Mouse (Mus musculus): ENCODE data around the gene Unkl. TPM values are rescaled to one million over a fixed set of nuclear protein-coding genes. Genes with fewer than 3 reads are reported as not detected.
A peak's percentile ranks its signal among the peaks of the same experiment; 100 is the strongest.

Gene Unkl
- polyA plus RNA-seq, 1 experiment from 2014 or later: 7.0 TPM

DNA sequence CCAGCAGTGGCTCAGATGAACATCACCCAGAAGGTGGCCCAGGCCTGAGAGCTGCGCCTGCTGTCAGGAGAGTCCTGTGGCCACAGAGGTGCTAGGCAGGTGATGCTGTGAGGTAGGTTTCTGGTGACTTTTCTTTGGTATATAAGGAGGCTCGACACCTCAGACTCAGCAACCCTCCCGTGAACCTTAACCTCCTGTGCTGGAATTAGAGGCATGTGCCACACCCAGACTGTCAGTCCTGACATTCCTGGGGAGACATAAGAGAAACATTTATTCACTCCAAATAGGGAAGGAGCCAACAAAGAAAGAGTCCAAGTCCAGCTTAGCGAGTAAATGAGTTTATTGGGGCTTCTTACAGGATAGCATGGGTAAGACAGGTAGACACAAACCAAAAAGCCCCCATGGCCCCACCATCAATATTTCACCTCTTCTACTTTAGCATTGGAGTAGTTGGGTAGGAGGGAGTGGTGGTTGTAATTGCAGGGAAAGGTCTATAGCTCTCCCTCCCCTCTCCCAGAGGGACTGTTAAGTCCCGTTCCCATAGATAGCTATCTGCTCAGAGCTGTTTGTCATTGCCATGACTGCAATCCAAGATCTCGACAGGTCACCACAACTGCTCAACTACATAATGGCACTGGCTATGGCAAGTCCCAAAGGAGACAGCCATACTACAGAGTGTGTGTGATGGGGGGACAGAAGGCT, 22.1 kb upstream of the Unkl start:
- no peaks in the 10 kb centered on the region for H3K4me1 ChIP-seq (replicated peaks; ENCODE audit: insufficient read depth, low read length)
- DNase-seq (ENCODE audit: low spot score): peak; percentile 10
- no peaks in the 10 kb centered on the region for H3K9me3 ChIP-seq (replicated peaks; ENCODE audit: low read length)
- no peak for TF ChIP-seq CTCF (IDR thresholded peaks at IDR 0.05; ENCODE audit: low read depth)
- no peaks in the 10 kb centered on the region for H3K27me3 ChIP-seq (ENCODE audit: insufficient read depth, low read length)
- no peak overlapping the region for H3K4me3 ChIP-seq (replicated peaks; ENCODE audit: low read depth, low read length)
- no peak overlapping the region for H3K9ac ChIP-seq (ENCODE audit: low read depth, low read length)
- no peak overlapping the region for H3K27ac ChIP-seq
- ATAC-seq (replicated peaks; ENCODE audit: low FRiP score, low read depth): no peak
- 38% methylated on average over 6 of the region's 6 CpGs for WGBS
- H3K4me2 ChIP-seq (ENCODE audit: low read length): no peak overlapping the region
- 0 out of 2 replicates have a peak, but pooled peaks cover 5% of the 10 kb centered on the region for H3K36me3 ChIP-seq (ENCODE audit: insufficient read depth, low read length)

DNA sequence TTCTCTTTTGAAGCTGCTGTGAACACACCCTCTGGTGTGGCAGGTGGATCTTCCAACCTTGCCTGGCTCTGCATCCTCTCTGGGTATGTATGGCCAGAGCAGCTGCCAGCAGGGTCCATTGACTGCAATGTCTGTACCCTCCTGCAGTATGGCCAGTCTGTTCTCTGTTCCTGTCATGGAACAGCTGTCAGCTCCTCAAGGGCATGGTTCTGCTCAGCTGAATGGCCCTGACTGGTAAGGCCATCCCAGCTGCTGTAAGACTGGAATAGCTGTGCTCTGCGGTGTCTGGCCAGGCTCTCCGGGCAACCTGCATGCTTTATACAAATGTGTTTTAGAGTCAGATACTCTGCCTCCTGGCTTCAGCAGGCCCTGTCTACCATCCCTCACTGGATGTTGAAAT, 18.5 kb upstream of the Unkl start:
- Histone ChIP-seq H3K36me3 (ENCODE audit: insufficient read depth, low read length) (no peaks in the 10 kb centered on the region), H3K4me1 (replicated peaks; ENCODE audit: insufficient read depth, low read length) (no peaks in the 10 kb centered on the region), H3K9ac (ENCODE audit: low read depth, low read length) (no peak overlapping the region), H3K4me3 (replicated peaks; ENCODE audit: low read depth, low read length) (no peak overlapping the region), H3K4me2 (ENCODE audit: low read length) (no peak overlapping the region), H3K27ac (no peak overlapping the region), H3K9me3 (replicated peaks; ENCODE audit: low read length) (no peaks in the 10 kb centered on the region), H3K27me3 (ENCODE audit: insufficient read depth, low read length) (no peaks in the 10 kb centered on the region)
- DNase-seq (ENCODE audit: low spot score) (no peak), ATAC-seq (replicated peaks; ENCODE audit: low FRiP score, low read depth) (no peak)
- 94% methylated on average over 2 of the region's 2 CpGs for WGBS
- no peak for TF ChIP-seq CTCF (IDR thresholded peaks at IDR 0.05; ENCODE audit: low read depth)

DNA sequence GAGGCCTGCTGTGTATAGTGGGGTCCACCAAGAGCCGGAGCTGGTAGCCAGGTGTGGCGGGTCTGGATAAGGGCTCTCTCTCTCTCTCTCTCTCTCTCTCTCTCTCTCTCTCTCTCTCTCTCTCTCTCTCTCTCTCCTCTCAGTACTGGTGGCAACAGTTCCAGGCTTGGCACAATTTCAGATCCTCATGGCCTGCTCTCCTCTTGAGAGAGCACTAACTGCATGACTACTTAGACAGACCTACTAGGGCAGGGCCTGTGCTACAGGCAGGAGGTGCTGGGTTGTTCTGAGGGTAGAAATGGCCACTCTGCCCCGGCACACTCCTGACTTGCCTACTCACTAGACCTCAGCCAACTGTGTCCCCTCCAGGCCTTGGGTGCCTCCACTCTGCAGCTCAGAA, 15.6 kb upstream of the Unkl start:
- no peak for DNase-seq (ENCODE audit: low spot score)

DNA sequence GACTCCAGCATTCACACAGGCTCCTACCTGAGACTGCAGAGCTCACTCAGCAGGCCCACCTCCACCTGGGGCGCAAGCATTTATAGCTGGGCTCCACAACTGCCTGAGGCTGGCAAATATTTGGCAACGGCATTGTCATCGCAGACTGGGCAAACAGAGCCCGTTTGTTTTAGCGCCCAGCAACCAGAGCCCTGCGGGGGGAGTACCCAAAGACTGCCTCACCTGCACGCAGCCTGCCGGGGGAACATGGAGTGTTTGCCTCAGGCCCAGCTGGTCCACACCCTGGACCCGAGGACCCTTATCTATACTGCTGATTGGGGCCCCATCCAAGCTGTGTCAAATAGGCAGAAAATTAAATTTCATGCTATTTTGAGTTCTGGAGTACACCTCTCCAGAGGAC, 12.8 kb upstream of the Unkl start, which contains the start of gene Gm38655:
TSS of gene Gm38655 (minus strand) at position 61 of the 400 bp plus-strand sequence.
- ATAC-seq (replicated peaks; ENCODE audit: low FRiP score, low read depth) (no peak), DNase-seq (ENCODE audit: low spot score) (no peak)
- Histone ChIP-seq H3K27ac (no peak within 1 kb of the TSS), H3K9ac (ENCODE audit: low read depth, low read length) (no peak within 1 kb of the TSS), H3K36me3 (ENCODE audit: insufficient read depth, low read length) (no peaks in the 10 kb centered on the region), H3K4me2 (ENCODE audit: low read length) (no peak within 1 kb of the TSS), H3K4me3 (replicated peaks; ENCODE audit: low read depth, low read length) (no peak within 1 kb of the TSS), H3K4me1 (replicated peaks; ENCODE audit: insufficient read depth, low read length) (no peaks in the 10 kb centered on the region), H3K27me3 (ENCODE audit: insufficient read depth, low read length) (no peaks in the 10 kb centered on the region), H3K9me3 (replicated peaks; ENCODE audit: low read length) (no peaks in the 10 kb centered on the region)
- WGBS: 75% methylated on average over 9 of the region's 9 CpGs
- TF ChIP-seq CTCF (IDR thresholded peaks at IDR 0.05; ENCODE audit: low read depth): no peak

More for the DNA sequence above, 15.6 kb upstream of the Unkl start:
- H3K4me2 ChIP-seq (ENCODE audit: low read length): no peak overlapping the region
- 84% methylated on average over 3 of the region's 3 CpGs for WGBS
- no peaks in the 10 kb centered on the region for H3K4me1 ChIP-seq (replicated peaks; ENCODE audit: insufficient read depth, low read length)
- no peak for ATAC-seq (replicated peaks; ENCODE audit: low FRiP score, low read depth)
- H3K9ac ChIP-seq (ENCODE audit: low read depth, low read length): no peak overlapping the region
- H3K27ac ChIP-seq: no peak overlapping the region
- no peaks in the 10 kb centered on the region for H3K27me3 ChIP-seq (ENCODE audit: insufficient read depth, low read length)
- no peaks in the 10 kb centered on the region for H3K36me3 ChIP-seq (ENCODE audit: insufficient read depth, low read length)
- H3K4me3 ChIP-seq (replicated peaks; ENCODE audit: low read depth, low read length): no peak overlapping the region
- H3K9me3 ChIP-seq (replicated peaks; ENCODE audit: low read length): no peaks in the 10 kb centered on the region
- no peak for TF ChIP-seq CTCF (IDR thresholded peaks at IDR 0.05; ENCODE audit: low read depth)

DNA sequence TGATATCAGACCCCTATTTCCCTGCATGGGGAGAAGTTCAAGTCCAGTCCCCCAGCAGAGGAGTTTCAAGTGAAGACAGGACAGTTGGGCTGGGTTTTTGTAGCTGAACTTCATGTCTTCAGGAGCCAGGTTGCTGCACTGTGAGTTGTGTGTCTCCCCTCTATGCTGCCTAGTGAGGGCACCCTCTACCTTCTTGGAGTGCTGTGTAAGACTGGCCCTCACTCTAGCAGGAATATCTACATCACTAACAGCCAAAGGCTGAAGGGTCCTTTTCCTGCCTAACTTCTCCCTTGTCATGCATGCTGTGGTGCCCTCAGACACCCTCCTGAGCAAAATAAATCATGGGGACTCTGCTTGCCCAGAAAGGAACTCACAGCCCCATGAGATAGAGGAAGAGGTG, 5.0 kb upstream of the Unkl start:
- H3K36me3 ChIP-seq (ENCODE audit: insufficient read depth, low read length): no peaks in the 10 kb centered on the region
- peak; percentile 13; the same call in 1 of the 2 replicates for TF ChIP-seq CTCF (IDR thresholded peaks at IDR 0.05; ENCODE audit: low read depth)
- no peak overlapping the region for H3K27ac ChIP-seq
- H3K27me3 ChIP-seq (ENCODE audit: insufficient read depth, low read length): no peaks in the 10 kb centered on the region
- no peaks in the 10 kb centered on the region for H3K4me1 ChIP-seq (replicated peaks; ENCODE audit: insufficient read depth, low read length)
- peak; percentile 8 for DNase-seq (ENCODE audit: low spot score)
- no peaks in the 10 kb centered on the region for H3K9me3 ChIP-seq (replicated peaks; ENCODE audit: low read length)
- no peak overlapping the region for H3K4me3 ChIP-seq (replicated peaks; ENCODE audit: low read depth, low read length)
- peak overlapping the region; percentile 86; the same call in 1 of the 2 replicates for H3K4me2 ChIP-seq (ENCODE audit: low read length)
- H3K9ac ChIP-seq (ENCODE audit: low read depth, low read length): 0 out of 2 replicates have a peak overlapping the region, but pooled peaks have one; percentile 81
- ATAC-seq (replicated peaks; ENCODE audit: low FRiP score, low read depth): no peak

DNA sequence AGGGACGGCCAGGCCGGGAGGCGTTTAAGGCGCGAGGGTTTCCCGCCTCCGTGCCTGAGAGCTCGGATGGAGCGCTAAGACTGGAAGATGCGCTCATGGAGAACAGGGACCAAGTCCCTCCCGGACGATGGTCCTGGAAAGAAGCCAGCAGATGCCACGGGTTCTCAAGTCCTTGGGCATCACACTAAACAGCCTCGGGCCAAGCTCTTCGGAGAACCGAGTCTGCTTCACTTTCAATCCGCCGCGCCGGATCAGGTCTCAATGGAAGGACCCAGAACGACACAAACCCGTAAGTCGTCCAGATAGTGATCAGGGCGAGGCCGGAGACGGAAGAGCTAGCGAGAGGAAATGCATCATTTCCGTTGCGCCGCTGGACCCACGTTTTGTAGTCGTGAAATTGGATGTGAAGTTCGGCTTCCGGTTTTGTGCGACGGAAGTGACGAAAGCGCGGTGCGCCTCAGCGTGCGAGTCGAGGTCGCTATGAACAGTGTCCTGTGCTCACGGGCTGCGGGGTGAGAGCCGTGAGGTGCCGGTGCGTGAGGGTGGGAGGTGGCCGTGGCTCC, 4.0 kb upstream of the Unkl start, which contains the start of gene BC003965:
TSS of gene BC003965 (plus strand) at position 426 of the 563 bp plus-strand sequence.
- peaks cover under 1% of the 10 kb centered on the region; the same call in 1 of the 2 replicates for H3K4me1 ChIP-seq (replicated peaks; ENCODE audit: insufficient read depth, low read length)
- DNase-seq (ENCODE audit: low spot score) (peak; percentile 98), ATAC-seq (replicated peaks; ENCODE audit: low FRiP score, low read depth) (peak; percentile 79)
- H3K4me3 ChIP-seq (replicated peaks; ENCODE audit: low read depth, low read length): peak within 1 kb of the TSS; percentile 84
- no peaks in the 10 kb centered on the region for H3K9me3 ChIP-seq (replicated peaks; ENCODE audit: low read length)
- H3K27ac ChIP-seq: peak within 1 kb of the TSS; percentile 91
- WGBS: under 1% methylated on average over 50 of the region's 50 CpGs
- TF ChIP-seq CTCF (IDR thresholded peaks at IDR 0.05; ENCODE audit: low read depth): no peak
- peak within 1 kb of the TSS; percentile 81 for H3K9ac ChIP-seq (ENCODE audit: low read depth, low read length)
- no peaks in the 10 kb centered on the region for H3K36me3 ChIP-seq (ENCODE audit: insufficient read depth, low read length)
- H3K27me3 ChIP-seq (ENCODE audit: insufficient read depth, low read length): no peaks in the 10 kb centered on the region
- H3K4me2 ChIP-seq (ENCODE audit: low read length): peak within 1 kb of the TSS; percentile 99

All from kidney, postnatal 0 days (tissue).